Mouse (Mus musculus): Measurements from ENCODE around the gene Znrf3. TPM values are rescaled to one million over a fixed set of nuclear protein-coding genes. Genes with fewer than 3 reads are reported as not detected.

Znrf3 gene
- polyA plus RNA-seq, 1 experiment = 2.2 TPM

DNA sequence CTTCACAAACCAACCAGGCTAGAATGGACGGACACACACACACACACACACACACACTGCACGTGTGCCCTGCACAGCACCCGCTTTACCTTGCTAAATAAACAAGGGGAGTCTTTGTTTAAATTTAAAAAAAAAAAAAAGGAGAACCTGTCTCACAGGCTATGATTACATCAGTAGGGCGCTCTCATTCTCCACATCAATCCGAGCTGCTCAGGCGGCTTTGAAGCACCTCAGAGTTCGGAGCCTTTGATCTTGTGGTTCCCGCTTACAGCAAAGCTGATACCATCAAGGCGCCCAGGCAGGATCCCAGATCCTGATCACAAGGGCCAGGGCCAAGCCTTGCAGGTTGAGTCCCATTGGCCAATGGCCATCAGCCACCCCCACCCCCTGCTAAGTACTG lies 33.1 kb downstream of the Znrf3 start:
- no peak overlapping the region for H3K4me3 ChIP-seq (ENCODE audit: insufficient read depth, low read length)
- peaks cover 6% of the 10 kb centered on the region for H3K4me1 ChIP-seq (ENCODE audit: control insufficient read depth, insufficient read depth, low read length)
- TF ChIP-seq POLR2A (IDR thresholded peaks at IDR 0.05; ENCODE audit: borderline replicate concordance, low read depth, low read length) (no peak), CTCF (IDR thresholded peaks at IDR 0.05; ENCODE audit: low read depth, low read length) (no peak)
- no peak overlapping the region for H3K27ac ChIP-seq (ENCODE audit: insufficient read depth, low read depth, low read length)

GRCm38 (mm10) chr11:5404180-5404579 lies 40.5 kb downstream of the Znrf3 start:
- 0 out of 2 replicates have a peak, but pooled peaks cover 2% of the 10 kb centered on the region for H3K4me1 ChIP-seq (ENCODE audit: control insufficient read depth, insufficient read depth, low read length)
- TF ChIP-seq POLR2A (IDR thresholded peaks at IDR 0.05; ENCODE audit: borderline replicate concordance, low read depth, low read length) (no peak), CTCF (IDR thresholded peaks at IDR 0.05; ENCODE audit: low read depth, low read length) (no peak)
- no peak overlapping the region for H3K4me3 ChIP-seq (ENCODE audit: insufficient read depth, low read length)
- no peak overlapping the region for H3K27ac ChIP-seq (ENCODE audit: insufficient read depth, low read depth, low read length)

GRCm38 (mm10) chr11:5402127-5402733 lies 42.4 kb downstream of the Znrf3 start:
- Histone ChIP-seq H3K27ac (ENCODE audit: insufficient read depth, low read depth, low read length) (no peak overlapping the region), H3K4me1 (ENCODE audit: control insufficient read depth, insufficient read depth, low read length) (0 out of 2 replicates have a peak, but pooled peaks cover 2% of the 10 kb centered on the region), H3K4me3 (ENCODE audit: insufficient read depth, low read length) (no peak overlapping the region)
- TF ChIP-seq POLR2A (IDR thresholded peaks at IDR 0.05; ENCODE audit: borderline replicate concordance, low read depth, low read length) (no peak), CTCF (IDR thresholded peaks at IDR 0.05; ENCODE audit: low read depth, low read length) (no peak)

GRCm38 (mm10) chr11:5398301-5399053 lies 46.2 kb downstream of the Znrf3 start:
- no peak overlapping the region for H3K27ac ChIP-seq (ENCODE audit: insufficient read depth, low read depth, low read length)
- TF ChIP-seq POLR2A (IDR thresholded peaks at IDR 0.05; ENCODE audit: borderline replicate concordance, low read depth, low read length) (no peak), CTCF (IDR thresholded peaks at IDR 0.05; ENCODE audit: low read depth, low read length) (no peak)

DNA sequence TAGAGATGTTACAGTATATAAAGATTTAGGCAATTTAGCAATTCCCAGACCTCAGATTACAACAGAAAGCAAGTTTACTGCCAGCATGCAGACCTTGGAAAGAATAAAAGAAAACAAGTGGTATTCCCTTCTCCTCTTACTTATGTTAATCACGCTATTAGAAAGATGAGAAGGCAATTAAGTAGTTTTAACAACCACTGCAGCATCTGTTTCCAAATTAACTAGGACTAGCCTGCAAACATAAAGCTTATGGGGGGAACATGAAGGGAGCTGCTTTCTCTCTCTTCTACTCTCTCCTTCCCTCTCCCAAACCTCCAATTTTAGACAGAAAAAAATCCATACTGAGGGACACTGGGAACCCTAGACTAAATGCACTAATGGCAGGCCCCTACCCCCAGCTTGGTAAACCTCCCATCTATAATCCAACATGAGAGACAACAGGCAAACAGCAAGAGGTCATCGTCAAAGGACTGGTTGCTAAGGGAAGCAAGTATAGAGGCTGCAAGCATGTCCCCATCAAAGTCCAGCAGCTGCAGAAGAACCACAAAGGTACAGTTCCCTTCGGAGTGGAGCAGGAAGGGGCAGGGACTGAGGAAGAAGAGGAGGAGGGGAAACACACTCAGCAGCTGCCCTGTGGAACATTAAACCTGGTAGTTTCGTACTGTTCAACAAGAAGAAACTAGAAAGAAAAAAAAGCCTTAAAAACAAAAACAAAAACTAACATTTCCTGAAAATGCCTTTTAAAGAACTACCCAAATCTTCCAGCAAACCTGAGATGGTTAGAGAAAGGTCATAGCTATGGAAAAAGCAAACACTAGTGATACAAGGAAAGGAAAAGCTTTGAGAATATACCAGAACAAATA lies 53.4 kb downstream of the Znrf3 start:
- Histone ChIP-seq H3K27ac (ENCODE audit: insufficient read depth, low read depth, low read length) (no peak overlapping the region), H3K4me3 (ENCODE audit: insufficient read depth, low read length) (no peak overlapping the region), H3K4me1 (ENCODE audit: control insufficient read depth, insufficient read depth, low read length) (peaks cover 5% of the 10 kb centered on the region)
- TF ChIP-seq CTCF (IDR thresholded peaks at IDR 0.05; ENCODE audit: low read depth, low read length) (no peak), POLR2A (IDR thresholded peaks at IDR 0.05; ENCODE audit: borderline replicate concordance, low read depth, low read length) (no peak)

More at GRCm38 (mm10) chr11:5398301-5399053, 46.2 kb downstream of the Znrf3 start:
- no peak overlapping the region for H3K4me3 ChIP-seq (ENCODE audit: insufficient read depth, low read length)
- H3K4me1 ChIP-seq (ENCODE audit: control insufficient read depth, insufficient read depth, low read length) = 0 out of 2 replicates have a peak, but pooled peaks cover 2% of the 10 kb centered on the region

- no peak overlapping the region for H3K4me3 ChIP-seq (ENCODE audit: insufficient read depth, low read length)
- TF ChIP-seq CTCF (IDR thresholded peaks at IDR 0.05; ENCODE audit: low read depth, low read length) (no peak), POLR2A (IDR thresholded peaks at IDR 0.05; ENCODE audit: borderline replicate concordance, low read depth, low read length) (no peak)
- no peak overlapping the region for H3K27ac ChIP-seq (ENCODE audit: insufficient read depth, low read depth, low read length)
- H3K4me1 ChIP-seq (ENCODE audit: control insufficient read depth, insufficient read depth, low read length) = peaks cover 6% of the 10 kb centered on the region
Measured at GRCm38 (mm10) chr11:5382652-5383051, 62.0 kb downstream of the Znrf3 start.

DNA sequence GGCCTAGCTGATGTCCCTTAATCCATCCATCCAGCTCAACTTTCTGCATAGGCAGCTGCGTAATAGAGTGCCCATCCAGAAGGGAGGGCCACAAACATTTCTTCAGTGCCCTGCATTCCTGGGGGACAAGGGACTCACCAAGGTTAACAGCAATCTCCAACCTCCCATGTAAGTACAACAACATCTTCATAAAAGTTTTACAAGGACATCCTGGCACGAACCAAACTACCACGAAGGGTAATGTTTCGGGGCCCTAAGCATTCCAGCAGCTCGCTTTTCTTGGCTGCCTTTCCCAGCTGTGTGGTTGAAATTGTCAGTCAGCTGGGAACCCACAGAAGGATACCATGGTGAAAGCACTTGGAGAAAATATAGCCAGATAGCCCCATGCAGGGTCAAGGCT lies 63.4 kb downstream of the Znrf3 start:
- no peak overlapping the region for H3K4me3 ChIP-seq (ENCODE audit: insufficient read depth, low read length)
- peaks cover 12% of the 10 kb centered on the region for H3K4me1 ChIP-seq (ENCODE audit: control insufficient read depth, insufficient read depth, low read length)
- no peak overlapping the region for H3K27ac ChIP-seq (ENCODE audit: insufficient read depth, low read depth, low read length)
- no peak for TF ChIP-seq POLR2A (IDR thresholded peaks at IDR 0.05; ENCODE audit: borderline replicate concordance, low read depth, low read length)
- no peak for TF ChIP-seq CTCF (IDR thresholded peaks at IDR 0.05; ENCODE audit: low read depth, low read length)

DNA sequence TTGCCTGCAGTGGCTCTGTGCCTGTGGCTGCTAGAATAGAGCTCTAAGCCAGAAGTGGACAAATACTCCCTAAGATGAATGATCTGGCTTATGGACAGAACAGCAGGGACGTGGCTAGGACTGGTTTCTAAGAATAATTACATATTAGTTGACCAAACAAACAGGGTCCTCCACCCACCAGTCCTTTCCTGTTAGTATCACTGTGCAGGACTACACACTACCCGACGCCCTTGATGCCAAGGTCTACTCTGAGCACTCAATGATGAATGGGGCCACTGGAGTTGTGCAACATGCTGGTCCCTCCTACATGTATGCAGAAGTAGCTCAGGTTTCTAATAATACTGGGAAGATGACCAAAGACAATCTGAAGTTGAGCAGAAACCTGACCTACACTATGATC lies 64.4 kb downstream of the Znrf3 start:
- Histone ChIP-seq H3K4me1 (ENCODE audit: control insufficient read depth, insufficient read depth, low read length) (peaks cover 13% of the 10 kb centered on the region), H3K4me3 (ENCODE audit: insufficient read depth, low read length) (no peak overlapping the region), H3K27ac (ENCODE audit: insufficient read depth, low read depth, low read length) (no peak overlapping the region)
- TF ChIP-seq CTCF (IDR thresholded peaks at IDR 0.05; ENCODE audit: low read depth, low read length) (no peak), POLR2A (IDR thresholded peaks at IDR 0.05; ENCODE audit: borderline replicate concordance, low read depth, low read length) (no peak)

- Histone ChIP-seq H3K4me3 (ENCODE audit: insufficient read depth, low read length) (peak overlapping the region; percentile 23), H3K27ac (ENCODE audit: insufficient read depth, low read depth, low read length) (peak overlapping the region; percentile 5; the same call in 1 of the 2 replicates), H3K4me1 (ENCODE audit: control insufficient read depth, insufficient read depth, low read length) (peaks cover 10% of the 10 kb centered on the region)
- TF ChIP-seq POLR2A (IDR thresholded peaks at IDR 0.05; ENCODE audit: borderline replicate concordance, low read depth, low read length) (no peak), CTCF (IDR thresholded peaks at IDR 0.05; ENCODE audit: low read depth, low read length) (no peak)
Measured at GRCm38 (mm10) chr11:5369176-5369575, 75.5 kb downstream of the Znrf3 start.
